In the genomic region with DNA sequence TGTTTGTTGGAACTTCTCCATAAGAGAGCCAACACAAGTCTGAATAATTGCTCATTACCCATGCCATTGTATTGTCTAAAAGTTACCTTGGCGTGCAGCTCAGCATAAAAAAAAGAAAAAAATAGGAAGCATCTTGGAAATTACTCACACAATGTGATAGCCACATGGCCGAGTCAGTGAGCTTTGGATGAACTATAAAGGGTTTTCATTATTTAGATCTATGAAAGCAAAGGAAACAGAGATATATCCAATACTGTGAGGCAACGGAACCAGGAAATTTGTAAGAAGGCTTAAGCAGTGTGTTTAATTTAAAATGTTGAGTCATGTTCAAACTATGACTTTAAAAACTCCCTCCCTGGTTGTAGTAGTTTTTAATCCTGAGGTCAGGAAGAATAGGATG, we compare ENCODE assay signal across 12 mouse cellular contexts.
"Had no signal": no experiment of that assay in that cellular context is flagged by ENCODE, and none has a peak within 500 bp of the region (broad histone marks: within the 10 kb centered on the region; RNA-seq: fewer than 3 reads in every experiment).

No protein-coding gene starts in this region.

- H3K4me3 ChIP-seq: intestine, embryonic 15.5 days; layer of hippocampus, adult 2 months; limb, embryonic 12.5 days; lung, embryonic 15.5 days; midbrain, embryonic 13.5 days; myocyte; neural tube, embryonic 15.5 days had no signal

- H3K27me3 ChIP-seq: intestine, embryonic 15.5 days; lung, embryonic 15.5 days; midbrain, embryonic 13.5 days; neural tube, embryonic 15.5 days had no signal

- H3K4me1 ChIP-seq: intestine, embryonic 15.5 days; limb, embryonic 12.5 days; lung, embryonic 15.5 days; midbrain, embryonic 13.5 days; neural tube, embryonic 15.5 days had no signal

- ATAC-seq: intestine, embryonic 15.5 days; midbrain, embryonic 13.5 days had no signal

- H3K4me2 ChIP-seq: intestine, embryonic 15.5 days; limb, embryonic 12.5 days; lung, embryonic 15.5 days; midbrain, embryonic 13.5 days; neural tube, embryonic 15.5 days had no signal

- H3K9me3 ChIP-seq: intestine, embryonic 15.5 days; limb, embryonic 12.5 days; lung, embryonic 15.5 days; midbrain, embryonic 13.5 days; neural tube, embryonic 15.5 days had no signal

- H3K36me3 ChIP-seq: intestine, embryonic 15.5 days; limb, embryonic 12.5 days; lung, embryonic 15.5 days; midbrain, embryonic 13.5 days; neural tube, embryonic 15.5 days had no signal

- DNase-seq: kidney, postnatal 4 days; right cerebral cortex, adult 18-20 months; right cerebral cortex, postnatal 25 days; thymus, postnatal 36 days had no signal

- H3K9ac ChIP-seq: intestine, embryonic 15.5 days; limb, embryonic 12.5 days; liver, embryonic 14.5 days; lung, embryonic 15.5 days; midbrain, embryonic 13.5 days; neural tube, embryonic 15.5 days had no signal

- H3K27ac ChIP-seq: intestine, embryonic 15.5 days; layer of hippocampus, adult 2 months; limb, embryonic 12.5 days; liver, embryonic 14.5 days; midbrain, embryonic 13.5 days; neural tube, embryonic 15.5 days had no signal
